Mouse (Mus musculus): Measurements from ENCODE around the gene Mars.
"Not testable (repeated sequence)": the region's sequence is repeated elsewhere in the genome, so short reads cannot be mapped to it uniquely, and the experiment has no call there.

The Mars gene

GRCm38 (mm10) chr10:127337536-127338099 is 26.0 kb upstream of the Mars start:
- DNase-seq (ENCODE audit: low spot score in 2 of 2), result no peak

GRCm38 (mm10) chr10:127336952-127337351 is 25.4 kb upstream of the Mars start:
- no peak for DNase-seq (ENCODE audit: low spot score in 2 of 2)

- no peak for DNase-seq (ENCODE audit: low spot score in 2 of 2)
Observed at GRCm38 (mm10) chr10:127335271-127335670, 23.7 kb upstream of the Mars start.

DNA sequence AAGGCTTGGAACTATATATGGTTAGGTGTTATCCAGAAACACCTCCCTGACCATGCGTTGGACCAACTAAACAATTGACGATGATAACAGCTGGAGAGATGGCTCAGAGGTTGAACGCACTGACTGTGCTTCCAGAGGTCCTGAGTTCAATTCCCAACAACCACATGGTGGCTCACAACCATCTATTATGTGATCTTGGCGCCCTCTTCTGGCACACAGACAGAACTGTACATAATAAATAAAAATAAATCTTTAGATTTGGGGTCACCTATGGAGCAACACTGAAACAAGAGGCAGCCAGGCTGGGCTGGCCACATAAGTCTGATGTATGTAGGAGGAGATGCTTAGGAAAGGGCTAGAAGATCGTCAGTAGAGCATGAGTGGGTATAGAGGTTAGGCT is 21.6 kb upstream of the Mars start:
- no peak for DNase-seq (ENCODE audit: low spot score in 2 of 2)

GRCm38 (mm10) chr10:127332211-127332874 is 20.8 kb upstream of the Mars start:
- DNase-seq (ENCODE audit: low spot score in 2 of 2), result no peak

DNA sequence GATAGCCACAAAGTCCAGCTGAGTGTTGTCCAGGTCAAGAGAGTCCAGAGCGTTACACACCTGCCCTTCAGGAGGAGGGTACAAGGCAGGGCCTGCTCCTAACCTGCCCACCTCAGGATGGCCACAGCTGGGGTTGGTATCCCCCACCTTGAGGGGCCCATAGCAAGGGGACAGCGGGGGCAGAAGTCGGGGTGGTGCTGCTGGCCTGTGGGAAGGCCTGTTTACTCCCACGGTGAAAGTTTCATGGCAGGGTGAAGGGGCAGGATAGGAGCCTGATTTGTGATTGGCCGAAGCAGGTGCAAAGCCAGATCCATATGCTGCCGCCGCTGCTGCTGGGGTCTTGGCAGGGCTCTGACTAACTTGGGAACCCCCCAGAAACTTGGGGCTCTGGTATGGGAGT is 18.6 kb upstream of the Mars start:
- no peak for DNase-seq (ENCODE audit: low spot score in 2 of 2)

- no peak for DNase-seq (ENCODE audit: low spot score in 2 of 2)
Observed at GRCm38 (mm10) chr10:127327461-127328145, 16.0 kb upstream of the Mars start.

DNA sequence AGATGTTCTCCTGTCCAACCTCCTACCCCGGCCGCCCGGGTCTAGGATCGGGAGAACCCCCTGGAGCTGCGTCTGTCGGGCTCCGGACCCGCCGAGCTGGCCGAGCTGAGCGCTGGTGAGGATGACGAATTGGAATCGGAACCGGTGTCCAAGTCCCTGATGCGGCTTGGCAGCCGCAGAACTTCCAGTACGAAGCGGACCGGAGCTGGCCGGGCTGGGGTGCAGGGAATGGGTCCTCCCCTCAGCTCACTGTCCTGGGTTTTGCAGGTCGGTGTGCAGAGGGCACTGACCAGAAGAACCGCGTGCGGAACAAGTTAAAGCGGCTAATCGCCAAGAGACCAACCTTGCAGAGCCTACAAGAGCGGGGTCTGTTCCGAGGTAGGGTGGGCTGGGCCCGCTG is 15.2 kb upstream of the Mars start:
- DNase-seq (ENCODE audit: low spot score in 2 of 2), result peak in 1 of 2 experiments; percentile 28

- DNase-seq (ENCODE audit: low spot score in 2 of 2), result peak in 1 of 2 experiments; percentile 18
Observed at GRCm38 (mm10) chr10:127326017-127326801, 14.6 kb upstream of the Mars start.

DNA sequence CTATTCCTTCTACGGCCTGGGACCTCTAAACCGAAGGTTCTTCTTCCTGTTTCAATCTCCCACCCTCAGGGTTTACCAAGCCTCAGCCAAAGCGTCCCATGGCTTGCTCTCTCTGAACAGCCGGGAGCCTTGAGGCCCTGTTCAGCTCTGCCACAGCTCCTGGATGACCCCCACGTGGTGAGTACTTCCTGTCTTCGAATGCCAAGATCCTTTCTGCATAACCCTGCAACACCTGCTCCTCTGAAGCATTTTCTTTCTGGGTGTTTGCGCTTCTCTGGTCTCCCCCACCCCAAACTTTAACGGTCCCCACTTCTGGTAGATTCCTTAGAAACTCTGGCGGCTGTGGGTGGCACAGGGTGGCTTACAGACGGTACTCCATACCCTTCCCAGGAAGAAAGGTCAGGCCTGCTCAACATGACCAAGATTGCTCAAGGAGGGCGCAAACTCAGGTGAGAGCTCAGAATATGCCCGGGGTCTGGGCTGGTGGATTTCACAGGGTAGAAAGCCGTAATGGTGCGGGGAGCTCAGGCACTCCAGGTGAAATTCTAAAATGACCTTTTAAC is 13.9 kb upstream of the Mars start:
- no peak for DNase-seq (ENCODE audit: low spot score in 2 of 2)

- peak in 1 of 2 experiments; percentile 25 for DNase-seq (ENCODE audit: low spot score in 2 of 2)
Observed at GRCm38 (mm10) chr10:127324495-127324894, 12.9 kb upstream of the Mars start.

DNA sequence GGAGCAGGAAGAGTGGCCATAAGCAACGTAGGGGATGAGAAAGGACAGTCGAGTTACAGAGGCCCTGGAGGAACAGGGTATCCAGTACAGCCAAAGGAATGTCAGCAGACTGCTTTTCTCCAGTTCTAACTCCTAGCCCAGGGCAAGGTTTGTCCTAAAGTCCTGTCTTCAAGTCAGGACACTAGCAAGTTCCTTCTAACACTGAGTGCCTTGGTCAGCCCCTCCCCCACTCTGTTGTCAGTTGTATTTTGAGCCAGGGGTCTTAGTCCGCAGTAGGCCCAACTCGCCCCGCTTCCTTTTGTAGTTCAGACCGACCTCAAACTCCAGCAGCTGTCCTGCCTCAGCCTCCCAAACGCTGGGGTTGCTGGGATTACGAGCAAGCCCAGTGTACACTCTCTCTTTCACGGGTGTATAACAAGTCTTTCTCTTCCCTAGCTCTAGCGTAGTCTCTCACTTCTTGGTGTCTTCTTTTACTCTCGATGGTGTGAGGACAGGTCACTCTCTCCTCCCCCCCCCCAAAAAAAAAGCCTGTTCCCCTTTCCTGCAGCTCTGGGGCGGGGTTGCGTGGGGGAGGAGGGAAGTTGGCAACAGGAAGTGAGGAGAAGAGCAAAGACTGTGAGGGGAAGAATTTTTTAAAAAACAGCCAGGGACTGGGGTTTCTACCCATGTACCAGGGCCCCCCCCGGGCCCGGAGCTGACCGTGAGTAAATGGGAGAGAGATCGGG is 11.7 kb upstream of the Mars start:
- DNase-seq (ENCODE audit: low spot score in 2 of 2), result no peak

GRCm38 (mm10) chr10:127322669-127323068 is 11.1 kb upstream of the Mars start:
- DNase-seq (ENCODE audit: low spot score in 2 of 2), result no peak

DNA sequence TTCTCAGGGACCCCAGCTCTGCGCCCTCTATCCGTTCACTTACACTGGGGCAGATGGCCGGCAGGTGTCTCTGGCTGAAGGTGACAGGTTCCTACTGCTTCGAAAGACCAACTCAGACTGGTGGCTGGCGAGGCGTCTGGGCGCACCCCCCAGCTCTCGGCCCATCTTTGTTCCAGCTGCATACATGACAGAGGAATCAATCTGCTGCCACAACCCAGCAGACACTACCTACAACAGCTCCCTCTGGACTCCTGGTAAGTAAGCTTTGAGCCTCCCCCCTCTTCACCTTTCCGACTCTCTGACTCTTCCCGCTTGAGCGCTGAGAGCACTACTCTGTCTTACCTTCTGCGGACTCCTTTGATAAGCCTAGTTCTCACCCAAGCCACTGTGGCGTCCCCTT is 10.6 kb upstream of the Mars start:
- DNase-seq (ENCODE audit: low spot score in 2 of 2), result no peak

DNA sequence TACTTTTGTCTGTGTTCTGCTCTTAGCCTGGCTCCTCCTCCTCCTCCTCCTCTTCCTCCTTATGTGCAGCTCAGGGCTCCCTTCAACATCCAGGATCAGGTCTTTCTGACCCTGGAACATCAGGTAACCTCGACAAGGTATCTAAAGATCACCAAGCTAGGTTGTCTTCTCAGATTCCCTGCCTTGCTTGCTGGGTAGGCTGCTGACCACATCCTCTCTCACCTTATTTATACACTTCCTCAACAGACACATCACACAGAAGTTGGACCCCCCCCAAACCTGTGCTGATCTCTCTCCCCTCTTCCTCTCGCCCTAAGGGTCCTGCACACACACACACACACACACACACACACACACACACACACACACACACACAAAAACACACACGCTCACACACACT is 10.0 kb upstream of the Mars start, which contains the start of gene Arhgap9:
Gene Arhgap9, plus strand, starts transcription at position 344 of the 400 bp plus-strand sequence.
- no peak for DNase-seq (ENCODE audit: low spot score in 2 of 2)

DNA sequence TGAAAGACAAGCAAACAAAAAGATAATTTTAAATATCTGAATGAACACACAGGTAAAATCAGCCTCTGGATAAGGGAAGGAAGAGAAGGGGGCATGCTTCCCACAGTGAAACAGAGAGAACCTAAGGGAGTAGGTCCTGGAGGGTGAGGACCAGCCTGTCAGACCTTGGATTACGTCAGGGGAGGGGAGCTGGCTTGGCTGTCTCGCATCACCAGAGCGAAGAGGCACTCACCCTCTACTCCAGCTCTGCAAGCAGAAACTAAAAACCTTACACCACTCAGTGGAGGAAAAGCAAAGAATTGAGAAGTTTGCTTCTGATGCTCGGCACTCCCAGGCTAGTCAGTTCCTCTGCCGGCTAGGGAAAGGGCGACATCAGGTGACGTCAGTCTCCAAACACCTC is 8.4 kb upstream of the Mars start:
- DNase-seq (ENCODE audit: low spot score in 2 of 2), result no peak

DNA sequence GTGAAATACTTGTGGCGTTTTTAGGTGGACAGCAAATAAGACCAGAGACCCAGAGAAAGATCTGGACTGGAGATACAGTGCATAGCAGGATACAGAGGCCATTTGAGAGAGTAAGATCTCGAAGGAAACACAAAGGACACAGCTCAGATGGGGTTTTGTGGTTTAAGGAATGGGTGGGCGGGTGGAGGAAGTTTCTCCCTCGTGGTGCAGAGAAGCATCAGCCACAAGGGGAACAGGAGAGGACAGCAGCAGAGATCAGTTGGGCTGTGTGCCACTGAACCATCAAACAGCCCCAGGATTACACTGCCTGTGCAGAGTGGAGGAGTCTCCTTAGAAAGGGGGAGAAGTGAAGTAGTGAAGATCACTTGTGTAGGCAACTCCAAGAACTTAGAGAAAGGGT is 6.4 kb upstream of the Mars start:
- DNase-seq (ENCODE audit: low spot score in 2 of 2), result no peak

DNA sequence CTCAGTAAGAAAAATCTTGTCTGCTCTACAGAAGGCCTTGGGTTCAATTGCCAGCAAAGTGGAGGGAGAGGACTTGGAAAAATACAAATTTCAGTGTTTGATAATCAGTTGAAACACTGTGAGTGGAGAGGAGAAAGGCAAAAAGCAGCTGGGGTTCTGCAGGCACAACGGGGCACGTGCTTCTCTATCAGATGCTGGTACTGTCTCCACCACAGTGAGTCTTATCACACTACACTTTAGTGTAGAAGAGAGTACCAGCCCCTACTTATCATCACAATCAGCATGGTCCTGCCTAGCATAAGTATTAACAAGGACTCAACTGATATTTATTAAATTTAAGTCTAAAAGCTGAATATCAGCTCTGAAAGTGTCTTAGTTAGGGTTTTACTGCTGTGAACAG is 5.7 kb upstream of the Mars start:
- no peak for DNase-seq (ENCODE audit: low spot score in 2 of 2)

GRCm38 (mm10) chr10:127314950-127315349 is 3.4 kb upstream of the Mars start:
- not testable (repeated sequence) for DNase-seq (ENCODE audit: low spot score in 2 of 2)

DNA sequence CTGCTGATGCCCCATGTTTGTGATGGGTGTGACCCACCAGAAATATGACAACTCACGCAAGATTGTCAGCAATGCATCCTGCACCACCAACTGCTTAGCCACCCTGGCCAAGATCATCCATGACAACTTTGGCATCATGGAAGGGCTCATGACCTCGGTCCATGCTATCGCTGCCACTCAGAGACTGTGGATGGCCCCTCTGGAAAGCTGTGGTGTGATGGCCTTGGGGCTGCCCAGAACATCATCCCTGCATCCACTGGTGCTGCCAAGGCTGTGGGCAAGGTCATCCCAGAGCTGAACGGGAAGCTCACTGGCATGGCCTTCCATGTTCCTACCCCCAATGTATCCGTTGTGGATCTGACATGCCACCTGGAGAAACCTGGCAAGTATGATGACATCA is 1.9 kb upstream of the Mars start:
- not testable (repeated sequence) for DNase-seq (ENCODE audit: low spot score in 2 of 2)

DNA sequence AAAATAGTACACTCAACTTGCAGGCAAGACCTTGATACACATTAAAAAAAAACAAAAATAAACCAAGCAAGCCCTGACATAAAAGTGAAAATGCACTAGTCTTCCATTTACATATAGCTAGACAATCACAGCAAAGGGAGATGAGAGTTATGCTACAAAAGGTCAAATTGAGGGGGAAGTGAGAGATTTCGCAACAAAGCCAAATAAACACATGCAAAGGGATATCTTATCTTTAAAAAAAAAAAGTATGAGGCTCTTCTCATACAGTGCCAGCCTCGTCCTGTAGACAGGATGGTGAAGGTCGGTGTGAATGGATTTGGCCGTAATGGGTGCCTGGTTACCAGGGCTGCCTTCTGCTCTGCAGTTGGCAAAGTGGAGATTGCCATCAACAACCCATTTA is 1.3 kb upstream of the Mars start:
- DNase-seq (ENCODE audit: low spot score in 2 of 2), result no peak

- DNase-seq (ENCODE audit: low spot score in 2 of 2), result peak; percentile 80 to 88
Observed at GRCm38 (mm10) chr10:127312356-127312676, 730 bp upstream of the Mars start.

Data from heart, adult 9 months (tissue).